Mouse (Mus musculus) lung, postnatal 0 days (tissue): ENCODE data around the gene Pkig.

Experiments used
- CTCF ChIP-seq: IDR thresholded peaks from 2 replicates; pipeline ENCODE4 v1.5.1; 2016; ENCODE audit warnings: antibody characterized with exemption, mild to moderate bottlenecking
- EP300 ChIP-seq: IDR thresholded peaks from 2 replicates; pipeline ENCODE4 v1.6.1; 2016; ENCODE audit warnings: antibody characterized with exemption, mild to moderate bottlenecking, control low read depth

GRCm38 (mm10) chr2:163713340-163713739 is 55.2 kb downstream of the Pkig start:
- TF ChIP-seq CTCF (no peak), EP300 (no peak)
